Mouse (Mus musculus): Measurements from ENCODE around the gene Itgb8. TPM values are rescaled to one million over a fixed set of nuclear protein-coding genes. Genes with fewer than 3 reads are reported as not detected.

Itgb8 gene
- polyA plus RNA-seq, 1 experiment from 2014 or later = 3.5 TPM

- Histone ChIP-seq H3K4me1 (ENCODE audit: control insufficient read depth, insufficient read depth, low read length) (no peaks in the 10 kb centered on the region), H3K9me3 (replicated peaks; ENCODE audit: control insufficient read depth, low read length) (no peaks in the 10 kb centered on the region), H3K9ac (ENCODE audit: low read length) (no peak overlapping the region), H3K27ac (ENCODE audit: low read length) (no peak overlapping the region), H3K27me3 (ENCODE audit: control insufficient read depth, insufficient read depth, low read length) (no peaks in the 10 kb centered on the region), H3K4me3 (replicated peaks; ENCODE audit: low read length) (no peak overlapping the region), H3K4me2 (ENCODE audit: low read depth, low read length) (no peak overlapping the region), H3K36me3 (ENCODE audit: control insufficient read depth, insufficient read depth, low read length) (no peaks in the 10 kb centered on the region)
- no peak for ATAC-seq (ENCODE audit: insufficient read depth, low FRiP score)
- WGBS = 48% methylated on average over 1 of the region's 1 CpGs
Observed at GRCm38 (mm10) chr12:119137946-119138345, 100.7 kb downstream of the Itgb8 start.

- H3K9ac ChIP-seq (ENCODE audit: low read length) = no peak overlapping the region
- ATAC-seq (ENCODE audit: insufficient read depth, low FRiP score) = no peak
- no peaks in the 10 kb centered on the region for H3K9me3 ChIP-seq (replicated peaks; ENCODE audit: control insufficient read depth, low read length)
Observed at GRCm38 (mm10) chr12:119113522-119114135, 125.0 kb downstream of the Itgb8 start.

GRCm38 (mm10) chr12:119110091-119110490 lies 128.5 kb downstream of the Itgb8 start:
- 28% methylated on average over 2 of the region's 2 CpGs for WGBS
- H3K9ac ChIP-seq (ENCODE audit: low read length) = no peak overlapping the region
- no peak overlapping the region for H3K27ac ChIP-seq (ENCODE audit: low read length)
- H3K36me3 ChIP-seq (ENCODE audit: control insufficient read depth, insufficient read depth, low read length) = no peaks in the 10 kb centered on the region
- no peak for ATAC-seq (ENCODE audit: insufficient read depth, low FRiP score)
- H3K27me3 ChIP-seq (ENCODE audit: control insufficient read depth, insufficient read depth, low read length) = no peaks in the 10 kb centered on the region
- H3K4me2 ChIP-seq (ENCODE audit: low read depth, low read length) = no peak overlapping the region
- H3K4me1 ChIP-seq (ENCODE audit: control insufficient read depth, insufficient read depth, low read length) = no peaks in the 10 kb centered on the region
- no peaks in the 10 kb centered on the region for H3K9me3 ChIP-seq (replicated peaks; ENCODE audit: control insufficient read depth, low read length)
- no peak overlapping the region for H3K4me3 ChIP-seq (replicated peaks; ENCODE audit: low read length)

More at GRCm38 (mm10) chr12:119113522-119114135, 125.0 kb downstream of the Itgb8 start:
- Histone ChIP-seq H3K27ac (ENCODE audit: low read length) (no peak overlapping the region), H3K4me2 (ENCODE audit: low read depth, low read length) (no peak overlapping the region), H3K36me3 (ENCODE audit: control insufficient read depth, insufficient read depth, low read length) (no peaks in the 10 kb centered on the region), H3K4me3 (replicated peaks; ENCODE audit: low read length) (no peak overlapping the region), H3K27me3 (ENCODE audit: control insufficient read depth, insufficient read depth, low read length) (no peaks in the 10 kb centered on the region), H3K4me1 (ENCODE audit: control insufficient read depth, insufficient read depth, low read length) (no peaks in the 10 kb centered on the region)
- 42% methylated on average over 6 of the region's 6 CpGs for WGBS

Other genes starting within 250 kb of the Itgb8 start
- 7.2 and 7.7 TPM in 2 replicates for gene Macc1, start 75.5 kb upstream of the Itgb8 start, polyA plus RNA-seq (2015; fragmentation: Nextera tagmentation; extraction: Ambion mirVana)

All from stomach, embryonic 16.5 days (tissue).